Mouse (Mus musculus) liver, embryonic 12.5 days (tissue): ENCODE measurements around the gene Pibf1. TPM values are rescaled to one million over a fixed set of nuclear protein-coding genes. Genes with fewer than 3 reads are reported as not detected.

ENCODE experiments used
- ATAC-seq: fragments of 200-750 bp; cut with Nextera tagmentation; 2 replicates; pipeline ENCODE4 v1.8.0; 2017; ENCODE audit warnings: moderate number of reproducible peaks, mild to moderate bottlenecking, moderate library complexity
- H3K27ac ChIP-seq: fragments of 300-500 bp; sonication (generic); 2 replicates; pipeline ENCODE4 v1.5.1; 2016; ENCODE audit warnings: mild to moderate bottlenecking
- H3K27me3 ChIP-seq: fragments of 300-500 bp; sonication (generic); replicated peaks from 2 replicates; pipeline ENCODE4 v1.6.1; 2016; ENCODE audit warnings: mild to moderate bottlenecking, moderate library complexity
- H3K36me3 ChIP-seq: fragments of 300-500 bp; sonication (generic); 2 replicates; pipeline ENCODE4 v1.6.1; 2016; ENCODE audit warnings: mild to moderate bottlenecking, moderate library complexity
- H3K4me1 ChIP-seq: fragments of 300-500 bp; sonication (generic); 2 replicates; pipeline ENCODE4 v1.6.1; 2016
- H3K4me2 ChIP-seq: fragments of 300-500 bp; sonication (generic); 2 replicates; pipeline ENCODE4 v1.6.1; 2016; ENCODE audit warnings: mild to moderate bottlenecking, moderate library complexity
- H3K4me3 ChIP-seq: fragments of 300-500 bp; sonication (generic); 2 replicates; pipeline ENCODE4 v1.5.1; 2016; ENCODE audit warnings: mild to moderate bottlenecking, moderate library complexity
- H3K9ac ChIP-seq: fragments of 300-500 bp; sonication (generic); 2 replicates; pipeline ENCODE4 v1.6.1; 2016; ENCODE audit warnings: mild to moderate bottlenecking, moderate library complexity
- H3K9me3 ChIP-seq: fragments of 300-500 bp; sonication (generic); replicated peaks from 2 replicates; pipeline ENCODE4 v1.6.1; 2016; ENCODE audit warnings: mild to moderate bottlenecking, moderate library complexity
- WGBS: fragments of 180-500 bp; shearing (Covaris S2); methylation state at CpG from one replicate; pipeline ENCODE4 v1.1.7; 2016; ENCODE audit not compliant: insufficient replicate concordance; 5-methylcytosine and 5-hydroxymethylcytosine counted together
- polyA plus RNA-seq: library from polyadenylated mRNA; unstranded; fragments of >200 nt; fragmentation: Nextera tagmentation; extraction: Ambion mirVana; gene quantifications from 2 replicates; pipeline ENCODE4 v1.2.1, GENCODE M21; 2016

The Pibf1 gene
- polyA plus RNA-seq = 9.7 and 11.1 TPM in 2 replicates

DNA sequence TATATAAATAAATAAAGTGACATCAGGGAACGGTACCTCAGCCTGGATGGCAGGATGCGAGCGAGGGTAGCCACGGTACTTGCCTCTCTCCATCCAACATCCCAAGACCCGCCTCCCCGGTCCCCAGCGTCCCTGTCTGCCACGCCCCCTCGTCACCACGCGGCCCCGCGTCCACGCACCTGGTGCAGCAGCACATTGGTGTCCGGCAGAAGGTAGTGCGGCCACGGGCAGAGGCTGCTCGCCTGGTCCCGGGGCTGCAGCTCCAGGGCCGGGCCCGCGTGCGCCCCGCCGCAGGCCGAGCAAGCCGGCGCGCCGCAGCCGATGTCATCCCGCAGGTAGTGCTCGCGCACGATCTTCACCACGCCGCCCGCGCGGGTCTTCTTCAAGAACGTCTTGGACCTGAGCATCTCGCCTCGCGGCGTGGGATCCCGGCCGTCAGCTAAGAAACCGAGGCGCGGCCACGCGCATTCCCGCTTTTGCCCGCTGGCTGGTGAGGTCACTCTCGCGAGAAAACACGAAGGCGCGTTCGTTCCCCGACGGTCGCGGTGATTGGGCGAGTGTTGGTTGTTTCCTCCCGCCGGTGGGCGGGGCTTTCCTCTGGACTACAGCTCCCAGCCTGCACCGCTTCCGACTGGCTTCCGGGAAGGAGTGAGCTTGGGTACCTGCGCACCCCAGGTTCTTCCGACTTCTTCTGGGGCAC lies at the start of gene Pibf1, which contains the start of gene Dis3:
Gene Pibf1 (plus strand): TSS at position 158 of the 700 bp plus-strand sequence.
Gene Dis3 (minus strand): TSS at position 504 of the 700 bp plus-strand sequence.
- peak within 1 kb of the TSS; percentile 98 for H3K4me3 ChIP-seq
- H3K4me1 ChIP-seq = peaks cover 19% of the 10 kb centered on the region
- peak within 1 kb of the TSS; percentile 88 for H3K4me2 ChIP-seq
- H3K27ac ChIP-seq = peak within 1 kb of the TSS; percentile 77
- no peaks in the 10 kb centered on the region for H3K9me3 ChIP-seq
- peak within 1 kb of the TSS; percentile 93 for H3K9ac ChIP-seq
- under 1% methylated on average over 68 of the region's 73 CpGs for WGBS
- ATAC-seq = peak; percentile 99
- H3K27me3 ChIP-seq = no peaks in the 10 kb centered on the region
- H3K36me3 ChIP-seq = peaks cover 66% of the 10 kb centered on the region

DNA sequence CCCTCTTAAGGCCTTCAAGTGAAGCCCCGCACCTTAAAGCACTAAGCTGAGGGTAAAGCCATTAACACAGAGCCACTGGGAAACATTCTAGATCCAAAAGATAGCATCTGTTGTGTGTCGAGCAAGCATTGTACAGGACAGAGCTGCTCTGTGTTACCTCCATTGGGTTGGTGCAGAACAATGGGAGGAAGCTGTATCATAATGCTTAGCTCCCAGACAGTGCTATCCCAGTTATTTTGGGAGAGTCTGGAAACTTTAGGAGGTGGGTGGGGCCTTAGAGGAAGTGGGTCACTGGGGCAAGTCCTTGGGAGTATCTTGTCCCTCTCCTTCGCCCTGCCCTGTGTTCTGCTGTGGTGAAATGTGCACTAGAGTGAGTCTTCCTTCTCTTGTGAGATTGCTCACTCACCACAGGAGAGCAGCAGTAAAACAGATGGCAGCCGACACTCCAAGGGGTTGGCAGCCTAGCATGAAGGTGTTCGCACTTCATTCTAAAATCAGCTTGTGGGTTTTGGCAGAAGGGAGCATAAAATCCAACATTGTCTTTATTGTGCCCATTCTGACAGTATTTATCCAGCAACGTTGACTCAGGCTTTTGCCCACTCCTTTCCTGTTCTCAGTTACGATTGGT lies 40.2 kb upstream of the Pibf1 start:
- Histone ChIP-seq H3K9ac (no peak overlapping the region), H3K9me3 (no peaks in the 10 kb centered on the region), H3K36me3 (peaks cover 82% of the 10 kb centered on the region), H3K27me3 (no peaks in the 10 kb centered on the region), H3K4me3 (no peak overlapping the region), H3K4me1 (no peaks in the 10 kb centered on the region), H3K4me2 (no peak overlapping the region), H3K27ac (no peak overlapping the region)
- peak; percentile 44 for ATAC-seq
- WGBS = 81% methylated on average over 7 of the region's 7 CpGs

DNA sequence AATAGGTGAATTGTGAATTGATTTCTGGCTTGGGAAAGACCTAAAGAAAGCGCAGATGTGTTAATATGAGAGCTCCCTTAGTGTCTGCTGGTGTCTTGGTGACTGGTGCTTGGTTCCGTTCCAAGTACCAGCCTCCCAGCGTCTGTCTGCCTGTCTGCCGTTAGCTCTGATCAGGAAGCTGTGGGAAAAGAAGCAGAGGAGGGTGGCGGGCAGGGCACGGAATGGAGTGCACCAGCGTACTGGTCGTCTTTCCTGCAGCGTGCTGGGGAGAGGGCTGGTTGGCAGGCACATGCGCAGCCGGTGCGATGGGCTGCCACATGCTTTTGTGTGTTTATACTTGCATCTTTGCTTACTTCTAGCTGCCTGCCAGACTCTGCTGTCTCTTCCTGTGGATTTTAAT lies 38.6 kb upstream of the Pibf1 start:
- H3K9me3 ChIP-seq = no peaks in the 10 kb centered on the region
- 85% methylated on average over 12 of the region's 12 CpGs for WGBS

DNA sequence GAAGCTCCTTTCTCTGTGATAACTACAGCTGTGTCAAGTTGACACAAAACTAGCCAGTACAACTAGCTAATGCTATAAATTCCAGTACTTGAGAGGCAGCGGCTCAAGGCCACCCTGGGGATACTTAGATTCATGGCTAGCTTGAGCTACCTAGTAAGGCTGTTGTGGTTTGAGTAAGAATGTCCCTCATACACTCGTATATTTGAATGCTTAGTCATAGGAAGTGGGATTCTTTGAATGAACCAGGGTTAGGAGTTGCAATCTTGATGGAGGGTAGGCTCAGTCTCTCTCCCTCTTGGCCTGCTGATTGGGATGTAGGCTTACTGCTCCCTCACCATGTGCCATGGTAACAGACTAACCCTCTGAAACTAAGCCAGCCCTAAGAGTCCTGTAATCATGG lies 36.1 kb upstream of the Pibf1 start:
- Histone ChIP-seq H3K4me1 (no peaks in the 10 kb centered on the region), H3K9me3 (no peaks in the 10 kb centered on the region), H3K27ac (no peak overlapping the region), H3K4me2 (no peak overlapping the region), H3K27me3 (no peaks in the 10 kb centered on the region), H3K9ac (no peak overlapping the region), H3K36me3 (peaks cover 81% of the 10 kb centered on the region), H3K4me3 (no peak overlapping the region)
- whole genome bisulfite sequencing = 81% methylated on average over 2 of the region's 2 CpGs
- ATAC-seq = no peak

More for the DNA sequence above, 38.6 kb upstream of the Pibf1 start:
- Histone ChIP-seq H3K36me3 (peaks cover 80% of the 10 kb centered on the region), H3K4me3 (no peak overlapping the region), H3K27me3 (no peaks in the 10 kb centered on the region), H3K4me2 (no peak overlapping the region), H3K4me1 (no peaks in the 10 kb centered on the region), H3K9ac (no peak overlapping the region), H3K27ac (no peak overlapping the region)
- no peak for ATAC-seq

DNA sequence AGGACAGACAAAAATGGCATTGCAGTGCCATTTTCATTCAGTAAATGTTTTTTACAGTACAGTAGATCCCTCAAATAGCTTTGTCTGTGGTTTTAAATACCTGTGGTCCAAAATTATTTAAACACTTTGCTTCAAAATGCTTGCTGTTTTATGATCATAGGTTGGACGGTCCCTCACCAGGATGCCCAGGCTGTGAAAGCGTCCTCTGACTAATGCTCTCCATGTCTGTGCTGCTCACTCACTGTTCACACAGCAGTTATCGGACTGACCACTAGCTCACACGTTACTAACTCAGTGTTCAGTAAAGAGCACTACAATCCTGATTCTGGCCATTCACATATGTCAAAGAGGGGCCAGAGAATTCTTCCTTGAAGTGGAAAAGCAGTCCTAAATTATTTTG lies 28.1 kb upstream of the Pibf1 start:
- H3K4me3 ChIP-seq = no peak overlapping the region
- WGBS = 86% methylated on average over 4 of the region's 4 CpGs
- H3K36me3 ChIP-seq = peaks cover 92% of the 10 kb centered on the region
- H3K9me3 ChIP-seq = no peaks in the 10 kb centered on the region
- H3K27me3 ChIP-seq = no peaks in the 10 kb centered on the region
- no peaks in the 10 kb centered on the region for H3K4me1 ChIP-seq
- no peak overlapping the region for H3K4me2 ChIP-seq
- no peak overlapping the region for H3K9ac ChIP-seq
- no peak for ATAC-seq
- H3K27ac ChIP-seq = no peak overlapping the region

DNA sequence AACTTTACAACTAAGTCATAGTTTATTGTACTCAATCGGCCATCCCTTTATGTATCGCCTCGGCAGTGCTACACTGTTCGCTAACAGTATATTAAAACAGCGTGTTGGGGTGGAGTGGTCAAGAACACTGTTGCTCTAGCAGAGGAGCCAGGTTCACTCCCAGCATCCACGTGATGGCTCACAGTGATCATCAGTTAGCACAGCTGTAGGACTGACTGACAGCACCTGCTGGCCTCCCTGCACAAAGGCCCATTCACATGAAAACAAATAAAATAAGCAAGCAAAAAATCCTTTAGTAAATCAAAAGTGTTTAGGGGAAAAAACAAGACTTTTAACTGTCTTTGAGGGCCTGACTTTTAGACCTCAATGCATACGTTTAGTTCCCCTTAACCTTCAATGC lies 10.3 kb upstream of the Pibf1 start:
- Histone ChIP-seq H3K36me3 (peaks cover 78% of the 10 kb centered on the region), H3K9me3 (no peaks in the 10 kb centered on the region), H3K27me3 (no peaks in the 10 kb centered on the region), H3K4me3 (no peak overlapping the region), H3K4me2 (no peak overlapping the region), H3K9ac (no peak overlapping the region), H3K27ac (no peak overlapping the region), H3K4me1 (no peaks in the 10 kb centered on the region)
- WGBS = 88% methylated on average over 7 of the region's 7 CpGs
- ATAC-seq = no peak

DNA sequence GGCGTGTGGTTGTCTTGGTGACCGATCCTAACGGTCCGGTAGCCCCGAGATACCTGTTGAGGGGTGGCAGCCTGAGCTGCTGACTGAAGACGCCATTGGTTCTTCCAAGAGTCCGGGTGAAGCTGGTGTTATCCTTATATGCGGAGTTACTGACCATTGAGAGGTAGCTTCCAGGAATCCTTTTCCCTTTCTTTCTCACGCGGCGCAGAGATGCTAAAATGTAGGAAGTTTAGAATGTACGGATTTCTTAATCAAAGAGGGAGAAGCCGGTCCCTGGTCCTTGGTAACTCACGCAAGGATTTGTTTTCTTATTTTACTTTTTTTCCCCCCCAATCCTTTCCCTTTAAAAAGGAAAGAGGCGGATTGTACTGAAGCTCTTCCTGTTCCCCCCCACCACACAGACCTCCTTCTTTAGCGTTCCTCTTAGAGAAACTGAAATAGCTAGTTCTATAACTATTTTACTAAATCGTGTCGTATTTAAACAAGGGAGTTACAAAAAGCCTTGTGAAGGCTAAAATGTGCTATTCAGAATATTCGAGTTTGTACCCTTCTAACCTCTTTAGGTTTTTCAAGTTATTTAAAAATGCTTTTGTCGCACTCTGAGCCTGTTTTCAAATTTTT lies 853 bp downstream of the Pibf1 start:
- ATAC-seq = peak; percentile 25; the same call in 1 of the 2 replicates
- Histone ChIP-seq H3K4me3 (peak overlapping the region; percentile 98), H3K9ac (peak overlapping the region; percentile 75), H3K4me1 (peaks cover 20% of the 10 kb centered on the region), H3K27ac (peak overlapping the region; percentile 54; the same call in 1 of the 2 replicates), H3K9me3 (no peaks in the 10 kb centered on the region), H3K36me3 (peaks cover 68% of the 10 kb centered on the region), H3K27me3 (no peaks in the 10 kb centered on the region), H3K4me2 (peak overlapping the region; percentile 88)
- 4% methylated on average over 20 of the region's 20 CpGs for WGBS

DNA sequence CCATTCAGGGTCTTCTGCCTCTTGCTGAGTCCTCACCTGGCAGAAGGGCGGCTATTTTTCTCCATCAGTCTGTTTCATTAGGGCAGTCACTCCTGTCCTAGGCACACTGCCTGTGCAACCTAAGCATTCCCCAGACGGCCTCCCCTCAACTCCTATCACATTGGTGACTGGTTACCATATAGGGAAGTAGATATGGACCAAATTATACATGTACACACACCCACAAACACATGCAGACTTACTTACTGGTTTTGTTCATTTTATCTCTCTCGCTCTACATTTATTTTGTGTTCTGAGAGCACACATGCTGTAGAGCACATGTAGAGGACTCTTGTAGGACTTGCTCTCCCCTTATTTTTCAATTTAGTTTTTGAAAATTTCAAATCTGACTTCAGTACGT lies 3.8 kb downstream of the Pibf1 start:
- ATAC-seq = no peak
- 77% methylated on average over 4 of the region's 4 CpGs for WGBS

DNA sequence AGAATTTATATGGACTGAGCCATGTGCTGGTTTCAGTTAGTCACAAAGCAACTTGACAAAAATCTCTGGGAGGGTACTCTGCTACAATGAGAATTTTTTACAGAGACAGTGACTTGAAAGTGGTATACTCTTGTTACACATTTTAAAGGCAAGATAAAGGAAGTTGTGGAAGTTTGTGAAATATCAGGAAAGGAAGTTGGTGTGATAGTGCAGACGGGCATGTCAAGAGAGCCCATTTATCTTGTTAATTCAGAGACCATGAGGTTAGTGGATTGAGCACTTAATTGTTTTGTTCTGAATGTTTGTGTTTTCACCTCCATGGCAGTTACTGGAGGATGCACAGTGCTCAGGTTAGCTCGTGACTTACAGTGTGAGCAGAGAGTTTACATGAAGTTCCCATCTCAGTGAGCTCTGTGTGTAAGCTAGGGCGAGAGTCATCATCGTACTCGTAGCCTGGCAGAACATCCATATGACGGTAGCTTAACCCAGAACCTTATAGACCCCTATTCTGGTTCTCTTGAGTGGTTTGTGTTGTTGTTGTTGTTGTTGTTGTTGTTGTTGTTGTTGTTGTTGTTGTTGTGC lies 5.4 kb downstream of the Pibf1 start:
- Histone ChIP-seq H3K27me3 (no peaks in the 10 kb centered on the region), H3K27ac (0 out of 2 replicates have a peak overlapping the region, but pooled peaks have one; percentile 6), H3K4me1 (peaks cover 11% of the 10 kb centered on the region), H3K9ac (no peak overlapping the region), H3K36me3 (peaks cover 77% of the 10 kb centered on the region), H3K4me2 (no peak overlapping the region), H3K9me3 (no peaks in the 10 kb centered on the region), H3K4me3 (no peak overlapping the region)
- 67% methylated on average over 6 of the region's 6 CpGs for whole genome bisulfite sequencing
- no peak for ATAC-seq

More for the DNA sequence above, 3.8 kb downstream of the Pibf1 start:
- H3K9ac ChIP-seq = no peak overlapping the region
- H3K36me3 ChIP-seq = peaks cover 66% of the 10 kb centered on the region
- H3K27ac ChIP-seq = no peak overlapping the region
- no peaks in the 10 kb centered on the region for H3K27me3 ChIP-seq
- no peaks in the 10 kb centered on the region for H3K9me3 ChIP-seq
- H3K4me3 ChIP-seq = no peak overlapping the region
- H3K4me2 ChIP-seq = no peak overlapping the region
- H3K4me1 ChIP-seq = peaks cover 20% of the 10 kb centered on the region

DNA sequence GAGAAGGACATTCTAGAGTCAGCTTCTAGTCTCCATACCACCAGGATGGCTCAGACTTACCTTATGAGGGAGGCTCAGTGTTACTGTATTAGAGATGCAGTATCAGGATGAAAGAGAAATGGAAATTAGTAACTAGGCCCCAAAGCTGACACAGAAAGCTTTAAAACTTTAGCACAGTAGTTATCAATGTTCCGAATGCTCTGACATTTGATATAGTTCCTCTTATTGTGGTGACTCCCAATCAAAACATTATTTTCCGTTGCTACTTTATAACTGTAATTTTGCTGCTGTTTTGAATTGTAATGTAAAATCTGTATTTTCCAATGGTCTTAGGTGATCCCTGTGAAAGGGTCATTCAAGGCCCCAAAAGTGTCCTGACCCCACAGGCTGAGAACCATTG lies 7.4 kb downstream of the Pibf1 start:
- no peak for ATAC-seq
- Histone ChIP-seq H3K9me3 (no peaks in the 10 kb centered on the region), H3K4me2 (no peak overlapping the region), H3K36me3 (peaks cover 86% of the 10 kb centered on the region), H3K9ac (no peak overlapping the region), H3K27ac (no peak overlapping the region), H3K4me3 (no peak overlapping the region), H3K27me3 (no peaks in the 10 kb centered on the region), H3K4me1 (peaks cover 5% of the 10 kb centered on the region; the same call in 1 of the 2 replicates)
- WGBS = 77% methylated on average over 2 of the region's 2 CpGs

DNA sequence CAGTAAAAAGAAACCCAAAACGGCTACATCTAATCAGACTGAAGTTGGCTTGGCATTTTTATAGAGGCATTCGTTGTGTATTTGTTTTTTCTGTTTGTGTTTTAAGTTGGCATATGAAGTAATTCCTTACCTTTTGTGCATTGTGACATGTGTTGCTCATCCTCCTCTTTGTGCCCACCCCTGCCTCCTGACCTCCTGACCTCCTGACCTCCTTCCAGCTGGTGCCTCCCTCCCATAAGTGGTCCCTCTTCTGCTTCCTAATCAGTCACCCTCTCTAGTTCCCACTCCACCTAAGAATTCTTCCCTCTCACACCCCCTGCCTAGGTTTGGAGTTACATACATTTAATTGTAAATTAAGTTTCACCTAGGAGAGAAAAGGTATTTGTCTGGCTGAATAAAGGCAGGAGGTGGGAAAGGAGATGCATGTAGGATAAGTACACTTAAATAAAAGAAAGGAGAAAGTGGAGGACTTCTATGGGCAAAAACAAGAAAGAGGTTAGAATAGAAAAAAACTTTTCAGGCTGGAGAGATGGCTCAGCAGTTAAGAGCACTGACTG lies 8.5 kb downstream of the Pibf1 start:
- Histone ChIP-seq H3K27me3 (no peaks in the 10 kb centered on the region), H3K36me3 (peaks cover 86% of the 10 kb centered on the region), H3K4me3 (no peak overlapping the region), H3K4me2 (no peak overlapping the region), H3K27ac (no peak overlapping the region), H3K4me1 (peaks cover 5% of the 10 kb centered on the region; the same call in 1 of the 2 replicates), H3K9ac (no peak overlapping the region), H3K9me3 (no peaks in the 10 kb centered on the region)
- no peak for ATAC-seq
- WGBS = 79% methylated on average over 2 of the region's 2 CpGs
